Mouse (Mus musculus) small intestine, adult 2 months (tissue): ENCODE data around the gene Mypn. TPM values are rescaled to one million over a fixed set of nuclear protein-coding genes. Genes with fewer than 3 reads are reported as not detected.
A peak's percentile ranks its signal among the peaks of the same experiment; 100 is the strongest.

Source experiments
- H3K27ac ChIP-seq: fragments of 200-500 bp; 2 replicates; pipeline ENCODE4 v1.5.1; 2012; ENCODE audit warnings: low read depth, low read length, control low read depth, inconsistent platforms; ENCODE audit not compliant: insufficient read depth
- H3K27me3 ChIP-seq: fragments of 200-500 bp; 2 replicates; pipeline ENCODE4 v1.6.1; 2012; ENCODE audit warnings: mild to moderate bottlenecking, moderate library complexity, low read length, inconsistent platforms; ENCODE audit not compliant: control insufficient read depth, insufficient read depth
- H3K36me3 ChIP-seq: fragments of 200-500 bp; 2 replicates; pipeline ENCODE4 v1.6.1; 2012; ENCODE audit warnings: mild to moderate bottlenecking, low read length, control low read depth, inconsistent platforms; ENCODE audit not compliant: control insufficient read depth, insufficient read depth
- H3K4me1 ChIP-seq: fragments of 200-500 bp; 2 replicates; pipeline ENCODE4 v1.6.1; 2012; ENCODE audit warnings: low read length, inconsistent platforms, mixed read lengths; ENCODE audit not compliant: control insufficient read depth, insufficient read depth, insufficient read length
- H3K4me3 ChIP-seq: fragments of 200-500 bp; 2 replicates; pipeline ENCODE4 v1.5.1; 2012; ENCODE audit warnings: low read depth, mild to moderate bottlenecking, control low read depth, inconsistent platforms, low read length, moderate library complexity
- CTCF ChIP-seq: fragments of 200-500 bp; IDR thresholded peaks from 2 replicates; pipeline ENCODE4 v1.5.1; 2012; ENCODE audit warnings: low read depth, mild to moderate bottlenecking, control low read depth, inconsistent platforms, low read length, moderate library complexity, mixed read lengths; ENCODE audit not compliant: insufficient replicate concordance, insufficient read length; ENCODE audit errors: extremely low read depth
- POLR2A ChIP-seq: fragments of 200-500 bp; IDR thresholded peaks from 2 replicates; pipeline ENCODE4 v1.6.1; 2012; ENCODE audit warnings: low read depth, mild to moderate bottlenecking, control low read depth, inconsistent platforms, low read length, moderate library complexity
- WGBS: fragments of 180-500 bp; shearing (Covaris S2); methylation state at CpG from one replicate; pipeline ENCODE4 v1.1.7; 2018; 5-methylcytosine and 5-hydroxymethylcytosine counted together
- polyA plus RNA-seq: library from polyadenylated mRNA; depleted of rRNA; stranded (reverse); fragments of >200 nt; gene quantifications from 2 replicates; pipeline ENCODE4 v1.2.3, GENCODE M21; 2012

Gene Mypn
- polyA plus RNA-seq, 1 experiment: 0.05 TPM

DNA sequence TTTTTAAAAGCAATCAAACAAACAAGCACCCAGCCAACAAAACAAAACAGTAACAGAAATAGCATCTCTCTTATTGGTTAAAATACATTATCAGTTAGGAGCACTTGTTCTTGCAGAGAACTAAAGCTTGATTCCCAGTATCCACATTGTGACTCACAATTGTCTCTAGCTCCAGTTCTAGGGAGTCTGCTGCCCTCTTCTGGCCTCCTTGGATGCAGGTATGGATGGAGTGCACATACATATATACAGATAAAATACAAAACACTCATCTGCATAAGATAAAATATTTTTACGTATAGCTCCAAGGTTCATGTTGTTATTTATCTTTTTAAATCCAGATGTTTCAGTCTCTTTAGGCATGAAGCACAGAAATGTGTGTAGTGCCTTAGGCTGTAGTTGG is 47.4 kb downstream of the Mypn start:
- peak overlapping the region; percentile 44 for H3K27ac ChIP-seq

GRCm38 (mm10) chr10:63155668-63156350 is 47.9 kb downstream of the Mypn start:
- peak overlapping the region; percentile 44 for H3K27ac ChIP-seq
- H3K4me1 ChIP-seq: peaks cover 12% of the 10 kb centered on the region; the same call in 1 of the 2 replicates
- H3K36me3 ChIP-seq: no peaks in the 10 kb centered on the region
- H3K4me3 ChIP-seq: no peak overlapping the region
- TF ChIP-seq CTCF (no peak), POLR2A (no peak)
- 25% methylated on average over 4 of the region's 4 CpGs for WGBS
- H3K27me3 ChIP-seq: no peaks in the 10 kb centered on the region

More for the DNA sequence above, 47.4 kb downstream of the Mypn start:
- TF ChIP-seq CTCF (no peak), POLR2A (no peak)
- Histone ChIP-seq H3K36me3 (no peaks in the 10 kb centered on the region), H3K4me1 (peaks cover 17% of the 10 kb centered on the region; the same call in 1 of the 2 replicates), H3K4me3 (no peak overlapping the region), H3K27me3 (no peaks in the 10 kb centered on the region)
- WGBS: 93% methylated on average over 1 of the region's 1 CpGs

DNA sequence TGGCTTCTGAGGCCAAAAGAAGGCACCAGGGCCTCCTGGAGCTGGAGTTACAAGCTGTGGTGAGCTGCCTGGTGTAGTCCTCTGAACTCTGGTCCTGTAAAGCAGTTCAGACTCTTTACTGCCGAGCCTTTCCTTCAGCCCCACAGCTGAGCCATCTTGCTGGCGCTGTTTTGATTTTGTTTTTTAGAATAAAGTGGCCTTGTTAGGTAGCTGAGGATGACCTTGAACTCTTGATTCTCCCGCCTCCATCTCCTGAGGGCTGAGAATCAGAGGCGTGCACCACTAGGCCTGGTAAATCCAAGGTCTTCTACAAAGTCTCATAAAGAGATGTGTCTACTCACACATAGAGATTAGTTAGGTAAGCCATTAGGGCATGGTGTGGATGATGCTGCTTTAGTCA is 49.0 kb downstream of the Mypn start:
- Histone ChIP-seq H3K36me3 (no peaks in the 10 kb centered on the region), H3K4me1 (peaks cover 12% of the 10 kb centered on the region; the same call in 1 of the 2 replicates), H3K27ac (no peak overlapping the region), H3K27me3 (no peaks in the 10 kb centered on the region), H3K4me3 (no peak overlapping the region)
- TF ChIP-seq POLR2A: no peak
- TF ChIP-seq CTCF: no peak
- 90% methylated on average over 4 of the region's 4 CpGs for WGBS

- Histone ChIP-seq H3K27me3 (no peaks in the 10 kb centered on the region), H3K4me3 (no peak overlapping the region), H3K36me3 (no peaks in the 10 kb centered on the region), H3K4me1 (peaks cover 12% of the 10 kb centered on the region; the same call in 1 of the 2 replicates), H3K27ac (no peak overlapping the region)
- TF ChIP-seq CTCF (no peak), POLR2A (no peak)
- WGBS: 83% methylated on average over 6 of the region's 6 CpGs
These were observed 49.5 kb downstream of the Mypn start for GRCm38 (mm10) chr10:63154226-63154625.

GRCm38 (mm10) chr10:63153563-63153962 is 50.2 kb downstream of the Mypn start:
- Histone ChIP-seq H3K27me3 (no peaks in the 10 kb centered on the region), H3K4me1 (peaks cover 12% of the 10 kb centered on the region; the same call in 1 of the 2 replicates), H3K4me3 (no peak overlapping the region), H3K36me3 (no peaks in the 10 kb centered on the region), H3K27ac (no peak overlapping the region)
- 29% methylated on average over 3 of the region's 3 CpGs for WGBS
- TF ChIP-seq CTCF (no peak), POLR2A (no peak)

DNA sequence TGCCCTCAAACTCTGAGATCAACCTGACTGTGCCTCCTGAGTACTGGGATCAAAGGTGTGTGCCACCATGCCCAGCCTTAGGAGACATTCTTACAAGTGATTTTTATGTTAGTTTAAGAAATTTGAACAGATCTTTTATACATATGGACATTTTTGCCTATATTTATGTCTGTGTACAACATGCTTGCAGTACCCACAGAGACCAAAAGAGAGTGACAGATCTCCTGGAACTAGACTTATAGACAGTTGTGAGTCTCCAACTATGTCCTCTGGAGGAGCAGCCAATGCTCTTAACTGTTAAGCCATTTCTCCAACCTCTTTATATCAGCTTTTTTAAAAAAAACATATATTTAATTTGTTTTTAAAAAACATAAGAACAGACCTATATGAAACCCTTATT is 51.4 kb downstream of the Mypn start:
- Histone ChIP-seq H3K4me3 (no peak overlapping the region), H3K4me1 (peaks cover 7% of the 10 kb centered on the region; the same call in 1 of the 2 replicates), H3K27me3 (no peaks in the 10 kb centered on the region), H3K36me3 (no peaks in the 10 kb centered on the region), H3K27ac (no peak overlapping the region)
- TF ChIP-seq CTCF (no peak), POLR2A (no peak)

- H3K36me3 ChIP-seq: no peaks in the 10 kb centered on the region
- no peaks in the 10 kb centered on the region for H3K27me3 ChIP-seq
- TF ChIP-seq CTCF (no peak), POLR2A (no peak)
- 73% methylated on average over 13 of the region's 13 CpGs for WGBS
- no peak overlapping the region for H3K4me3 ChIP-seq
- no peaks in the 10 kb centered on the region for H3K4me1 ChIP-seq
- no peak overlapping the region for H3K27ac ChIP-seq
These were observed 61.1 kb downstream of the Mypn start for GRCm38 (mm10) chr10:63142660-63143059.
